Mouse (Mus musculus) testis, adult 2 months (tissue): ENCODE results near the gene Sp2. TPM values are rescaled to one million over a fixed set of nuclear protein-coding genes. Genes with fewer than 3 reads are reported as not detected.

Experiments
- H3K27ac ChIP-seq: fragments of 200-500 bp; 2 replicates; pipeline ENCODE4 v1.5.1; 2012; ENCODE audit warnings: low read depth, low read length; ENCODE audit not compliant: control insufficient read depth, insufficient read depth
- H3K27me3 ChIP-seq: fragments of 200-500 bp; 2 replicates; pipeline ENCODE4 v1.6.1; 2012; ENCODE audit warnings: mild to moderate bottlenecking, low read length, moderate library complexity; ENCODE audit not compliant: control insufficient read depth, insufficient read depth
- H3K36me3 ChIP-seq: fragments of 200-500 bp; 2 replicates; pipeline ENCODE4 v1.6.1; 2012; ENCODE audit warnings: mild to moderate bottlenecking, low read length; ENCODE audit not compliant: control insufficient read depth, insufficient read depth
- H3K4me1 ChIP-seq: fragments of 200-500 bp; 2 replicates; pipeline ENCODE4 v1.6.1; 2012; ENCODE audit warnings: low read length; ENCODE audit not compliant: control insufficient read depth, insufficient read depth
- H3K4me3 ChIP-seq: fragments of 200-500 bp; 2 replicates; pipeline ENCODE4 v1.5.1; 2012; ENCODE audit warnings: low read depth, mild to moderate bottlenecking, low read length, moderate library complexity, mixed read lengths; ENCODE audit not compliant: control insufficient read depth
- CTCF ChIP-seq: fragments of 200-500 bp; IDR thresholded peaks from 2 replicates; pipeline ENCODE4 v1.5.1; 2012; ENCODE audit warnings: low read depth, mild to moderate bottlenecking, inconsistent platforms, low read length, moderate library complexity; ENCODE audit not compliant: control insufficient read depth, insufficient read depth, insufficient replicate concordance
- POLR2A ChIP-seq: fragments of 200-500 bp; IDR thresholded peaks from 2 replicates; pipeline ENCODE4 v1.6.1; 2012; ENCODE audit warnings: low read depth, mild to moderate bottlenecking, inconsistent platforms, low read length, moderate library complexity; ENCODE audit not compliant: control insufficient read depth
- polyA plus RNA-seq: library from polyadenylated mRNA; depleted of rRNA; stranded (reverse); fragments of >200 nt; gene quantifications from 2 replicates; pipeline ENCODE4 v1.2.3, GENCODE M21; 2012

The Sp2 gene
- polyA plus RNA-seq, 1 experiment, result 17.9 TPM

DNA sequence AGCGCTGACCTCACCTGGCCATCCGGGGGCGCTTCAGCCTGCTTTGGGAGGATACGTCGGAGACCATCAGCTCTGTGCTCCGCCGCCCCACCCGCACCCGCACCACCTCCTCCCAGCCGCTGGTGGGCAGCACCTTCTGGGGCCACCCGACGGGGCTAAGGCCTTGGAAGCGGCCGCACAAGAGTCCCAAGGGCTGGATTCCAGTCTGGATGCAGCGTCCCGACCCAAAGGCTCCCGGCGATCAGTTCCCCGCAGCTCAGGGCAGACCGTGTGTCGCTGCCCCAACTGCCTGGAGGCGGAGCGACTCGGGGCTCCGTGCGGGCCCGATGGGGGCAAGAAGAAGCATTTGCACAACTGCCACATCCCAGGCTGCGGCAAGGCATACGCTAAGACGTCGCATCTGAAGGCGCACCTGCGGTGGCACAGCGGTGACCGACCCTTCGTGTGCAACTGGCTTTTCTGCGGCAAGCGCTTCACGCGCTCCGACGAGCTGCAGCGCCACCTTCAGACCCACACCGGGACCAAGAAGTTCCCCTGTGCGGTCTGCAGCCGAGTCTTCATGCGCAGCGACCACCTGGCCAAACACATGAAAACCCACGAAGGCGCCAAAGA, 39.2 kb upstream of the Sp2 start:
- H3K4me1 ChIP-seq, result peaks cover 18% of the 10 kb centered on the region

DNA sequence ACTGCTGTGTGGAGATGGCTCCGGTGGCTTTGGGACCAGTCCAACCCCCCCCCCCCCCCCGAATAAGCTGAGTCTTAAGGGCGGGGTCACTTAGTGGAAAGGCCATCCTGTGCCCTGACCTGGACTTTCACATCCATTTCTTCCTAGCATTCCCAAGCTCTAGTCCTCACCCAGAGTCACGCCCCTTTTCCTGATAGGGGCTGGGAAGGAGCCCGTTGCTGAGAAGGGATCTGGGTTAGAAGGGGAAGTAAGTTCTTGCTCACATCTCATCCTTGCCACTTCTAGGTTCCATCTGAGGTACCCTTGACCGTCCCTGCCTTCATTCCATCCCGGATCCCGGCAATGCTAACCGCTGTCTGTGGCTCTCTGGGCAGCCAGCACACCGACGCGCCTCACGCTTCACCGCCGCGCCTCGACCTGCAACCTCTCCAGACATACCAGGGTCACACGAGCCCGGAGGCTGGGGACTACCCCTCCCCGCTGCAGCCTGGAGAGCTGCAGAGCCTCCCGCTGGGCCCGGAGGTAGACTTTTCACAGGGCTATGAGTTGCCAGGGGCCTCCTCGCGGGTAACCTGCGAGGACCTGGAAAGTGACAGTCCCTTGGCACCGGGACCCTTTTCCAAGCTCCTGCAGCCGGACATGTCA, 38.5 kb upstream of the Sp2 start:
- no peak overlapping the region for H3K27ac ChIP-seq
- peak overlapping the region; percentile 91 for H3K4me3 ChIP-seq
- TF ChIP-seq POLR2A (no peak), CTCF (no peak)
- no peaks in the 10 kb centered on the region for H3K36me3 ChIP-seq
- peaks cover 18% of the 10 kb centered on the region for H3K4me1 ChIP-seq
- H3K27me3 ChIP-seq, result peaks cover 3% of the 10 kb centered on the region

More for the DNA sequence above, 39.2 kb upstream of the Sp2 start:
- Histone ChIP-seq H3K27ac (no peak overlapping the region), H3K27me3 (peaks cover 3% of the 10 kb centered on the region), H3K4me3 (peak overlapping the region; percentile 91), H3K36me3 (no peaks in the 10 kb centered on the region)
- TF ChIP-seq CTCF (peak; percentile 59; the same call in 1 of the 2 replicates), POLR2A (no peak; the same call in 1 of the 2 replicates)

GRCm38 (mm10) chr11:97019345-97019708, 36.6 kb upstream of the Sp2 start:
- TF ChIP-seq CTCF, result no peak
- TF ChIP-seq POLR2A, result no peak
- H3K27ac ChIP-seq, result no peak overlapping the region
- H3K4me1 ChIP-seq, result peaks cover 8% of the 10 kb centered on the region
- no peak overlapping the region; the same call in 1 of the 2 replicates for H3K4me3 ChIP-seq
- peaks cover 3% of the 10 kb centered on the region for H3K27me3 ChIP-seq
- no peaks in the 10 kb centered on the region for H3K36me3 ChIP-seq

GRCm38 (mm10) chr11:97018583-97019344, 36.0 kb upstream of the Sp2 start:
- Histone ChIP-seq H3K4me3 (peak overlapping the region; percentile 17), H3K27ac (no peak overlapping the region), H3K27me3 (peaks cover 3% of the 10 kb centered on the region), H3K4me1 (peaks cover 8% of the 10 kb centered on the region), H3K36me3 (no peaks in the 10 kb centered on the region)
- TF ChIP-seq CTCF, result no peak
- TF ChIP-seq POLR2A, result no peak

DNA sequence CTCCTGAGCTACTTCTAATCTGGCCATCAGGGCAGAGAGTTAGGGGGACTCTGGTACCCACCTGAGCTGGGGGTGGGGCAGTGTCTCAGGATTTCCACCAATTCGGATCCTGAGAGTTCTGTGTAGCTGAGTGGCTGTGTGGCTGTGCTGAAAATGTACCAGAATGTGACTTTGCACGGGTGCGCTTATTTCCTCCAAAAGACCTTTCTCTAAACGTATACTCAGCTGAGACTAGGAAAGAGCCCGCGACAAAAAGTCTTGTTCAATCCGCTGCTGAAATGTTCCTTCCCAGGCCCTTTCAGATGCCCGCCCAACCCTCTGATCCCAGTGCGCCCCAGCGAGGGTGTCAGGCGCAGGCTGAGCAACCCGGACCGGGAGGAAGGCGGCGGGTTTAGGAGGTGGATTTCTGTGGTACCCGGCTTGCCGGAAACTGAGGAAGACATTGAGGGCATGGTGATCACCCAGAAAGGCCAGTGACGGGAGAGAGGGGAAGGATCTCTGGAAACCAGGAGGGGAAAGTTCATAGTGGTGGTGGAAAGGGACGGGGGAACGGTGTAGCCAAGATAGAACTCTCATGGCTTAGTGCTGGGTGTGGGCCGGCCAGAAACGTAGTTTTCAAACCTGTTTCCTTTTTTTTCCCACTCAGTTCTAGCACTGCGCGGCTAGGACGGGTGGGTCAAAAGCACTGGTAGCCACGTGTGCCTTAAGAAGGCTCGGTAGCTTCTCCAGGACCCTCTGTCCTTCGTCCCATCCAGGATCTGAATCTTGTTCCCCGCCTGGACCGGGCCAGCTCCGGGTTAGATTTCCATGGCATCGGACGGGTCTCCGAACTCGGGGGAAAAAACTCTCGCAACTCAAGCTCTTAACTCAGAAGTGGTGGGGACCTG, 35.2 kb upstream of the Sp2 start:
- TF ChIP-seq POLR2A, result no peak
- Histone ChIP-seq H3K36me3 (no peaks in the 10 kb centered on the region), H3K27me3 (peaks cover 3% of the 10 kb centered on the region), H3K4me1 (peaks cover 8% of the 10 kb centered on the region), H3K4me3 (peak overlapping the region; percentile 17), H3K27ac (no peak overlapping the region)

DNA sequence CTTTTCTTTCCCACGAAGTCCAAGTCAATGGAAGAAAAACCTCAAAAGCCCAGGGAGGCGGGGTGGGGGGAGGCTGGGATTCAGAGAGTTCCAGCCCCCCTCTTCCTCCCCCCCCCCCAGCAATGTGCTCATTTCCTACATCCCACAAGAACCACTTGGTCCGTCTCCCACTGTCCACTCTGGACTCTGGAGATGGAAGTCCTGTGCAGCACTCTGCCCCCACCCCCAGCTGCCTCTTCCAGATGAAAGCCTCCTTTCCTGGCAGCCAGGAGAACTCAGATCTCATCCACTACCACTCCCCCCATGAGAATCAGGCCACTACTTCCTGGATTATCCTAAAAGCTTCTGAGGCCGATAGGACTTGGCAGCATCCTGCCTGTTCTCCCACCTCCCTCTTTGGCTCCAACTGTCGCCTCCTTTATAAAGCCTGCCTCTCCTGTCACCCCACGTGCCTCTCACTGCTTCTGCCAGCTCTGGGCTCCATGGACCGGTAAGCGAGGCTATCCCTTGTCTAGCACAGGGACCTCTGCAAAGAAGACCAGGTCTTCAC, 30.4 kb upstream of the Sp2 start, which contains the start of gene Sp6:
Sp6 (plus strand) TSS at position 274 of the 550 bp plus-strand sequence.
- H3K27ac ChIP-seq, result no peak within 1 kb of the TSS
- no peaks in the 10 kb centered on the region for H3K36me3 ChIP-seq
- H3K4me3 ChIP-seq, result no peak within 1 kb of the TSS
- H3K27me3 ChIP-seq, result no peaks in the 10 kb centered on the region
- H3K4me1 ChIP-seq, result no peaks in the 10 kb centered on the region
- no peak for TF ChIP-seq CTCF
- TF ChIP-seq POLR2A, result no peak
